Mouse (Mus musculus) intestine, embryonic 15.5 days (tissue): Measurements from ENCODE around the gene Dgke. TPM values are rescaled to one million over a fixed set of nuclear protein-coding genes. Genes with fewer than 3 reads are reported as not detected.
"Not testable (repeated sequence)": the region's sequence is repeated elsewhere in the genome, so short reads cannot be mapped to it uniquely, and the experiment has no call there.

Source experiments
- ATAC-seq: fragments of 200-750 bp; cut with Nextera tagmentation; 2 replicates; pipeline ENCODE4 v1.8.0; 2017; ENCODE audit warnings: moderate TSS enrichment, moderate library complexity
- H3K27ac ChIP-seq: fragments of 300-500 bp; sonication (generic); 2 replicates; pipeline ENCODE4 v1.5.1; 2015; ENCODE audit warnings: mild to moderate bottlenecking, inconsistent platforms
- H3K27me3 ChIP-seq: fragments of 300-500 bp; sonication (generic); replicated peaks from 2 replicates; pipeline ENCODE4 v1.6.1; 2015; ENCODE audit warnings: inconsistent platforms
- H3K36me3 ChIP-seq: fragments of 300-500 bp; sonication (generic); 2 replicates; pipeline ENCODE4 v1.6.1; 2015; ENCODE audit warnings: inconsistent platforms
- H3K4me1 ChIP-seq: fragments of 300-500 bp; sonication (generic); replicated peaks from 2 replicates; pipeline ENCODE4 v1.6.1; 2015; ENCODE audit warnings: inconsistent platforms
- H3K4me2 ChIP-seq: fragments of 300-500 bp; sonication (generic); replicated peaks from 2 replicates; pipeline ENCODE4 v1.6.1; 2015; ENCODE audit warnings: mild to moderate bottlenecking, inconsistent platforms
- H3K4me3 ChIP-seq: fragments of 300-500 bp; sonication (generic); replicated peaks from 2 replicates; pipeline ENCODE4 v1.5.1; 2015; ENCODE audit warnings: inconsistent platforms
- H3K9ac ChIP-seq: fragments of 300-500 bp; sonication (generic); 2 replicates; pipeline ENCODE4 v1.6.1; 2015; ENCODE audit warnings: inconsistent platforms
- H3K9me3 ChIP-seq: fragments of 300-500 bp; sonication (generic); 2 replicates; pipeline ENCODE4 v1.6.1; 2016; ENCODE audit warnings: inconsistent platforms
- WGBS: fragments of 180-500 bp; shearing (Covaris S2); methylation state at CpG from one replicate; pipeline ENCODE4 v1.1.7; 2015; 5-methylcytosine and 5-hydroxymethylcytosine counted together
- polyA plus RNA-seq: library from polyadenylated mRNA; unstranded; fragments of >200 nt; fragmentation: Nextera tagmentation; extraction: Ambion mirVana; gene quantifications from 2 replicates; pipeline ENCODE4 v1.2.1, GENCODE M21; 2015

The Dgke gene
- polyA plus RNA-seq, 1 experiment from 2014 or later: 3.2 TPM

DNA sequence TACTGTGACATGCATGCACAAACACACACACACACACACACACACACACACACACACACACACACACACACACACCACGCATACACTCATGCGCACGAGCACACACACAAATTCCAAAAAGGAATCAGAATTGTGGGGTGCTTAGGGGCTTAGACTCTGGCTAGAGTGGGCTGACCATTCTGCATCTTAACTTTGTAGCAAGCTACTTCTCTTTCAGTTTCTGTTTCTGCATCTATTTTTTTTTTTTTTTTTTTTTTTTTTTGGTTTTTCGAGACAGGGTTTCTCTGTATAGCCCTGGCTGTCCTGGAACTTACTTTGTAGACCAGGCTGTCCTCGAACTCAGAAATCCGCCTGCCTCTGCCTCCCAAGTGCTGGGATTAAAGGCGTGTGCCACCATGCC is 23.7 kb upstream of the Dgke start:
- H3K4me1 ChIP-seq, H3K9me3 ChIP-seq, H3K27me3 ChIP-seq, H3K4me2 ChIP-seq, H3K4me3 ChIP-seq, H3K9ac ChIP-seq, H3K36me3 ChIP-seq, H3K27ac ChIP-seq, ATAC-seq: not testable (repeated sequence)
- 90% methylated on average over 6 of the region's 7 CpGs for WGBS

DNA sequence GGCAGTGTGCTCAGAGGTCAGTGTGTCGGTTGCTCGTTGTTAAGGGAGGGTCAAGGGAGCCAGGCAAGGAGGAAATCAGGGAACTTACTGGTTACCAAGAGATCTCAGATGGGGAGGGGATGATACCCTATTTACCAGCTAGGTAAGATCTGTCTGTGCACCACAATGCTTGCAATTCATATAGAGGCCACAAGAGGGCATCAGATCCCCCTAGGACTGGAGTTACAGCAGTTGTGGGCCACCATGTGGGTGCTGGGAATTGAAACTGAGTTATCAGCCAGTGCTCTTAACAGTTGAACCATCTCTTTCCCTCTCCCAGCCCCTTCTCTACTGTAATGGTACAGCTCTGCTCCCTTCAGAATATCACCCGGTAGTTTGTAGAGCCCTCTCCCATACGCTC is 22.1 kb upstream of the Dgke start:
- 89% methylated on average over 4 of the region's 4 CpGs for WGBS
- ATAC-seq: no peak
- no peaks in the 10 kb centered on the region for H3K9me3 ChIP-seq

DNA sequence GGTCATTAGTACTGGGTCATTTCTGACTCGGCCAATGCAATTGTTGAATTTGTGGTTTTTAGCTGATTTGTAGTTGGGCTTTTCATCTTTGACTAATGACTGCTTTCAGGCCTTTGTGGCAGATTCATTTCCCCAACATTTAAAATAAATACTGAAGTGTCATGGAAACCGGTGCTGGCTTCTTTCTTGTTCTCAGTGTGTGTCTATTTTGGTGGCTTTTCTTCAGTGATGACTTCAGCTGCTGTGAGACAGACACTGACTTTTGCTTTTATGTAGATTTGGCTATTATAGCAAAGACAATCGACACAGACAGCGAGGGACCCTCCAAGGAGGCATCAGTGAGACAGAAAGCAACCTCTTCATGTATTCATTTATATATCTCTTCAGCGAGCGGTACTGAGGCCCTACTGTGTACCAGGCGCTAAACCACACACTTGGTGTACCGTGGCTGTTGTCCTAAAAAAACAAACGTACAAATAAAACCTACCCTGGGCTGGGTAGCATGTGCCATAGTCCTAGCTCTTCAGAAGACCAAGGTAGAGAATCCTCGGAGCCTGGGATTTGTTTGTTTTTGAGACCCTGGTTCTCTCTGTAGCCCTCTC is 19.7 kb upstream of the Dgke start:
- Histone ChIP-seq H3K4me3 (no peak overlapping the region), H3K36me3 (no peaks in the 10 kb centered on the region), H3K4me1 (no peaks in the 10 kb centered on the region), H3K4me2 (no peak overlapping the region), H3K9me3 (no peaks in the 10 kb centered on the region), H3K27ac (no peak overlapping the region), H3K9ac (no peak overlapping the region), H3K27me3 (no peaks in the 10 kb centered on the region)
- no peak for ATAC-seq
- 73% methylated on average over 10 of the region's 10 CpGs for whole genome bisulfite sequencing

More for the DNA sequence above, 22.1 kb upstream of the Dgke start:
- H3K36me3 ChIP-seq: no peaks in the 10 kb centered on the region
- no peaks in the 10 kb centered on the region for H3K27me3 ChIP-seq
- H3K4me1 ChIP-seq: no peaks in the 10 kb centered on the region
- no peak overlapping the region for H3K4me3 ChIP-seq
- no peak overlapping the region for H3K4me2 ChIP-seq
- no peak overlapping the region for H3K27ac ChIP-seq
- H3K9ac ChIP-seq: no peak overlapping the region

DNA sequence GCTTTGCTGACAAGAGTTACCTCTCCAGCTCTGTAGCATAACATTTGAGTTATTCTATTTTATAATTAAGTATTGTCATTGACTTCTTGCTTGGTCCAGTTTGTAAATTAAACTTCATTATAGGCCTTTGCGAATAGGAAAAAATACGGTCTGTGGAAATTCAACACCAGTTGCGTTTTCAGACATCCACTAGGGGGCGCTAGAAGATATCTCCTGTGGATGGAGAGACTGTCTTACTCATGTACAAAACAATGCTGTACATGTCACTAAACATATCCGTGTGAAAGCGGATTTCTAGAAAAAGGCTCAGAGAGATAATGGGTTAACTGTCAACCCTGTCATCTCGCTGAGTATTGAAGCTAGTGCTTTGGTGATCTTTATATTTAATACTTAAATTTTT is 18.0 kb upstream of the Dgke start:
- no peak overlapping the region for H3K27ac ChIP-seq
- H3K9me3 ChIP-seq: no peaks in the 10 kb centered on the region
- no peak overlapping the region for H3K4me3 ChIP-seq
- WGBS: 51% methylated on average over 7 of the region's 7 CpGs
- ATAC-seq: no peak; the same call in 1 of the 2 replicates
- no peak overlapping the region for H3K9ac ChIP-seq
- H3K27me3 ChIP-seq: no peaks in the 10 kb centered on the region
- H3K36me3 ChIP-seq: no peaks in the 10 kb centered on the region
- H3K4me2 ChIP-seq: no peak overlapping the region
- H3K4me1 ChIP-seq: no peaks in the 10 kb centered on the region

DNA sequence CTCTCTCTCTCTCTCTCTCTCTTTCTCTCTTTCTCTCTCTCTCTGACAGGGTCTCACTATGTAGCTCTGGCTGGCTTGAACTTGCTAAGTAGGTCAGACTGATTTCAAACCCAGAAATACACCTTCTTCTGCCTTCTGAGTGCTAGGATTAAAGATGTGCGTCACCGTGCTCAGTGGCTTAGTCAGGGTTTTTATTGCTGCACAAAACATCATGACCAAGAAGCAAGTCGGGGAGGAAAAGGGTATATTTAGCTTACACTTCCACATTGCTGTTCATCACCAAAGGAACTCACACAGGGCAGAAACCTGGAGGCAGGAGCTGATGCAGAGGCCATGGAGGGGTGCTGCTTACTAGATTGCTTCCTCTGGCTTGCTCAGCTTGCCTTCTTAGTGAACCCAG is 16.0 kb upstream of the Dgke start:
- H3K36me3 ChIP-seq, H3K4me1 ChIP-seq, H3K9me3 ChIP-seq, H3K4me2 ChIP-seq, H3K27me3 ChIP-seq, H3K27ac ChIP-seq, H3K9ac ChIP-seq, H3K4me3 ChIP-seq, ATAC-seq: not testable (repeated sequence)
- 78% methylated on average over 3 of the region's 3 CpGs for WGBS

DNA sequence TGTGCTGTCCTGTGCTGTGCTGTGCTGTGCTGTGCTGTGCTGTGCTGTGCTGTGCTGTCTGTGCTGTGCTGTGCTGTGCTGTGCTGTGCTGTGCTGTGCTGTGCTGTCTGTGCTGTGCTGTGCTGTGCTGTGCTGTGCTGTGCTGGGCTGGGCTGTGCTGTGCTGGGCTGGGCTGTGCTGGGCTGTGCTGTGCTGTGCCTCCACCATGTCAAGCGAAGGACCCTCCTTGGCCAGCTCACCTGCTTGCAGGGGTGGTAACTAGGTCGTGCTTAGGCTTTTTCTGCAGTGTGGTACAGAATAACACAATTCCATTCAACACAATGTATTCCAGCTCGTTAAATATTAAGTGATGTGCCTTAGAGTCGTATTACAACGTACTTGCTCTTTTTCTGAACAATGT is 15.3 kb upstream of the Dgke start:
- not testable (repeated sequence) for H3K27ac ChIP-seq, H3K36me3 ChIP-seq, ATAC-seq, H3K9me3 ChIP-seq, H3K27me3 ChIP-seq, H3K9ac ChIP-seq, H3K4me1 ChIP-seq, H3K4me3 ChIP-seq, H3K4me2 ChIP-seq
- WGBS: 65% methylated on average over 5 of the region's 5 CpGs

DNA sequence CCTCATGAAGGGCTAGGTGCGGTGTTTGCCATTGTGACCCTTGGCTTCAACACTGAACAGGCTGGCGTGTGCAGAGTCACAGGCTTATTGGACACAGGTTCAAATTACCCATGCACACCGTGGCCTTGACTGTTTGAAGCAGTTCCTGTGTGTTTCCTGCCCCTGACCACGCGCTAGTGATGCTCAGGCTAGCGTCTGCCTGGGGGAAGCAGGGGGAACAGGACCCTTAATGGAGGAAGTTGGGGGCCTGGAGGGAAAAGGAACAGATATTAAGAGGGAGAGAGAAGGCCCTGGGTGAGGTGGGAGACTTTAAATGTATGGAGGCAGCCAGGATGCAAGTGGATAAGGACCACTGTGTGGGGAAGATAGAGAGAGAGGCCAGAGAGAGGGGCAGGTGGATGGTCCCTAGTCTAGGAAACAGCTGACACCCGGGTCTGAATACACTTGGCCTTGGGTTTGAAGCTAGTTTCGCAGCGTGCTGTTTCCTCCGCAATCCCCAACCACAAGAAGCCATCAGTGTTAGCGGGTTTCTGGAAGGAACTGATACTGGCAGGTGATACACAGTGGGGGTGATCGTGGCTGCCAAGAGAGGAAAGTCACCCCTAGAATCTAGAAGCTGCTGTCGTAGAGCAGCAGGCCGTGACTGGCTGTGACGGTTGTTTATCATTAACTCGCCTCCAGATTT is 12.5 kb upstream of the Dgke start:
- Histone ChIP-seq H3K27ac (no peak overlapping the region), H3K9me3 (no peaks in the 10 kb centered on the region), H3K27me3 (no peaks in the 10 kb centered on the region), H3K9ac (no peak overlapping the region), H3K4me2 (no peak overlapping the region), H3K4me1 (no peaks in the 10 kb centered on the region), H3K36me3 (no peaks in the 10 kb centered on the region), H3K4me3 (no peak overlapping the region)
- ATAC-seq: no peak
- 80% methylated on average over 16 of the region's 16 CpGs for WGBS

DNA sequence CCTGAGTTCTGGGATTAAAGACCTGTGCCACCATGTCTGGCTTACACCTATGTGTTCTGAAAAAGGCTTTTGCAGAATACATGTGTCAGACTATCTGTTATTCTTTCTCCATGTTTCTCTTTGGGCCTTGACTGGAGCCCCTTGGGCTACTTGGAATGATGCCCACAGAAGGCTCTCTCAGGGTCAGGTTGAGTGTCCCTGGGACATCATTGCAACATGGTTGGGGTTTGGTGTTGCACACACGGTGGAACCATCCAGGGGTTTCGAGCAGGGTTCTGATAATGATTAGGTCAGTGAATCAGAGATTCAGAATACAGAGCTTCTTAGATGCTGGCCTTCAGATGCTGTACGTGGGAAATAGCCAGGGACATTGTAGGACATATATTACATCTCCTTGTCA is 11.7 kb upstream of the Dgke start:
- ATAC-seq: no peak
- H3K4me2 ChIP-seq: no peak overlapping the region
- 90% methylated on average over 3 of the region's 3 CpGs for WGBS
- H3K4me3 ChIP-seq: no peak overlapping the region
- no peaks in the 10 kb centered on the region for H3K36me3 ChIP-seq
- H3K4me1 ChIP-seq: no peaks in the 10 kb centered on the region
- H3K9me3 ChIP-seq: no peaks in the 10 kb centered on the region
- no peaks in the 10 kb centered on the region for H3K27me3 ChIP-seq
- no peak overlapping the region for H3K27ac ChIP-seq
- H3K9ac ChIP-seq: no peak overlapping the region

DNA sequence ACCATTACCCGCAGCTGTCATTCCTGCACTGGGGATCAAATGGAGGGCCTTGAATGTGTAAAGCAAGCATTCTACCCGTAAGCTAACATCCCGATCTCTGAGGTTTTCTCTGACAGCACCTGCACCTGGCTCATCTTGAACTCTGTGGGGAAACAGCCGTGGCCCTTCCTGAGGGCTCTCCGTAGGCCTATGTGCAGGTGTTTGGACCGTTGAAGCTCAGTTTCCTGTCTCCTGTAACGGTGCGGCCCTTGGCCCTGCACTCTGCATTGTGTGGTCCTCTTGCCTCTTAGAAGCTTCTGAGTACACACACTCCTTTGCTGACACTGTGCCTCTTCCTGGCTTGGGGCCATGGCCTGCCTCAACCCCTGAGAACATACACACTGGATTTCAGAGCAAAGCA is 11.0 kb upstream of the Dgke start:
- no peak overlapping the region for H3K27ac ChIP-seq
- 79% methylated on average over 8 of the region's 8 CpGs for WGBS
- H3K9me3 ChIP-seq: no peaks in the 10 kb centered on the region
- no peak overlapping the region for H3K9ac ChIP-seq
- no peak overlapping the region for H3K4me3 ChIP-seq
- no peak overlapping the region for H3K4me2 ChIP-seq
- no peak for ATAC-seq
- H3K36me3 ChIP-seq: no peaks in the 10 kb centered on the region
- H3K27me3 ChIP-seq: no peaks in the 10 kb centered on the region
- no peaks in the 10 kb centered on the region for H3K4me1 ChIP-seq

DNA sequence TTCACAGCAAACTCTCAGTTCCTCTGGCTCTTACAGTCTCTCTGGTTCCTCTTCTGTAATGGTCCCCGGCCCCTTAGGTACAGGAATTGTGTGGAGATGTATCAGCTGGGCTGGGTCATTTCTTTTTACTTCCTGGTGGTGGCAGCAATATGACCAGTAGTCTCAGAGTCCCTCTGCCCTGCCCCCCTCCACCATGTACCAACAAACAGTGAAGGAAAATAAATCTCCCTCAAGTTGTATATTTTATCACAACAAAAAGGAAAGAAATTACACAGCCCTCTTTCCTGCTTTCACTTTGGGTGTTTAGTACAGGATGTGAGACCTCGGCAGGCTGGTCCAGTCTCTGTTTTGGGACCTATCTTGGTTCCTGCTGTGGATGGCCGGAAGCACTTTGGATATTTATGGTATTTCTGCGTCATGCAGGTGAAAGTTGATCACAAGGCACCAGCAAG is 9.7 kb upstream of the Dgke start:
- no peaks in the 10 kb centered on the region for H3K36me3 ChIP-seq
- no peak overlapping the region for H3K4me3 ChIP-seq
- H3K9me3 ChIP-seq: no peaks in the 10 kb centered on the region
- H3K4me1 ChIP-seq: no peaks in the 10 kb centered on the region
- 54% methylated on average over 4 of the region's 4 CpGs for WGBS
- no peak overlapping the region for H3K9ac ChIP-seq
- ATAC-seq: no peak
- no peak overlapping the region for H3K27ac ChIP-seq
- no peaks in the 10 kb centered on the region for H3K27me3 ChIP-seq
- no peak overlapping the region for H3K4me2 ChIP-seq

DNA sequence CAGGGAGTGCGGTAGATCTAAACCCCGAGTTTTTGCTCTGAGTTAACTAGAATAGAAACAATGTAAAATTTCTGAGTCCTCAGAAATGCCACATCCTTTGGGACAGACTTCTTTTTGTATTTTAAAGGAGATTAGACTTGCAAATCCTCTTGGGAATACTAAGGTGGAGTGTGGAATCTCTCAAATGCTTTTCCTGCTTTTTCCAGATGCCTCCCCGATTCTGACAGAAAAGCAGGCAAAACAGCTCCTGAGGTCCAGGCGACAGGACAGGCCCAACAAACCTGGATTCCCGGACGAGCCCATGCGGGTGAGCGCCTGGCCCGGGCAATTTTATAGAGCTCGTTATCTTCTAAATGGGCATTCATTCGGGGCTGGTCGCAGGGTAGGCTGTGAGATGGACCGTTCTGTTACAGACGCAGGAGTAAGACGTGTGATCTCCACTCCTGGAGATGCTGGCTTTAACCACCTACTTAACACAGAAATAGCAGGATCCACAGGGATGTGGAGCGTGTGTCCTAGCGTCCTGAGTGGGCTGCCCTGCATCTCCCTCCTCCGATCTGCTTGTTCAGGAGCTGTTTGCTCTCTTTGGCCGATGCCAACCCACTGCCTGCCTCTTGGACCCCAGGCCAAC is 8.2 kb upstream of the Dgke start:
- no peaks in the 10 kb centered on the region for H3K36me3 ChIP-seq
- H3K9ac ChIP-seq: no peak overlapping the region
- no peaks in the 10 kb centered on the region for H3K4me1 ChIP-seq
- no peak overlapping the region for H3K27ac ChIP-seq
- no peak overlapping the region for H3K4me2 ChIP-seq
- no peaks in the 10 kb centered on the region for H3K27me3 ChIP-seq
- ATAC-seq: no peak
- WGBS: 62% methylated on average over 19 of the region's 19 CpGs
- H3K4me3 ChIP-seq: no peak overlapping the region
- no peaks in the 10 kb centered on the region for H3K9me3 ChIP-seq

DNA sequence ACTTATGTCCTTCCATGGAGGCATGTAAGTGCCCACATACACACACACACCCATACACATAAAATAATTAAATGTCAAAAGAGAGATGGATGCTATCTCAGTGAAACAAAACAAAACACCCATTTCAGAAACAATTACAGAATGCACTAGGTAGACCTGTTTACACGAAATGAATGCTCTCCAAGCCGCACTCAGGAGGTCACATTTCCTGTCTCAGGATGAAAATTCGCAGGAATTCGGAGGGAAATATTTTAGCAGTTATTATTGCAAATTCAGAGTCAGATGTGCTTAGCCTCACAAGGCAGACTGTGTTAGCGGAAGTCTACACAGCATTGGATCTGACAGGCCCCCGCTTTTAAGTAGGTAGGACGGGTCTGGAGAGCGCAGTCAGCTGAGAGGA is 6.9 kb upstream of the Dgke start, which contains the start of gene Gm525:
Gene Gm525 (plus strand): TSS at position 301 of the 400 bp plus-strand sequence.
- ATAC-seq: no peak
- Histone ChIP-seq H3K4me2 (no peak within 1 kb of the TSS), H3K27me3 (no peaks in the 10 kb centered on the region), H3K27ac (no peak within 1 kb of the TSS), H3K4me1 (no peaks in the 10 kb centered on the region), H3K9ac (no peak within 1 kb of the TSS), H3K9me3 (no peaks in the 10 kb centered on the region), H3K4me3 (no peak within 1 kb of the TSS), H3K36me3 (no peaks in the 10 kb centered on the region)
- WGBS: 67% methylated on average over 8 of the region's 8 CpGs

DNA sequence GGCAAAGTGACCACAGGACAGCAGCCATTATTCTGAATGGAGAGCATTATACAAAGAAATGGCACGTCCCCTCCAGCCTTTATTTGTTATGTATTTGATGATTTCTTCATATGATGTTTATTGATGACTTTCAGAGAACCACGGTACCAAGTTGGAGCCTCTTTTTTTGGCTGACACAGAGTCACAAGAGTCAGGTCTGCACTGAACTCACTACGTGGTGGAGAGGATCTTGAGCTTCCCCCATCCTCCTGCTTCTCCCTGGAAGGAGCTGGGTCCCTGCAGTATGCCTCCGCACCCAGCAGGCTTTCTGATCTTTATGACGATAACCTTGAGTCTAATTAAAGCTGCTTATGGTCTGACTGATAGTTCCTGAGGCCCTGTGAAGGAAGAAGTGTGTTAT is 4.9 kb upstream of the Dgke start:
- Histone ChIP-seq H3K27ac (no peak overlapping the region), H3K4me2 (no peak overlapping the region), H3K4me1 (no peaks in the 10 kb centered on the region), H3K4me3 (no peak overlapping the region), H3K9me3 (no peaks in the 10 kb centered on the region), H3K36me3 (no peaks in the 10 kb centered on the region), H3K9ac (no peak overlapping the region), H3K27me3 (no peaks in the 10 kb centered on the region)
- no peak for ATAC-seq
- 72% methylated on average over 5 of the region's 5 CpGs for WGBS
